Mouse (Mus musculus) CH12.LX (cell line): ENCODE data around the gene Gmnn.

Experiments used
- CTCF ChIP-seq, 2 experiments: IDR thresholded peaks in 1 of 2; conservative IDR thresholded peaks in 1 of 2; 2 replicates each; pipeline ENCODE4 v1.5.1; 2011 to 2012; ENCODE audit warnings: low read depth in 2 of 2, low read length in 2 of 2, improper control_type of control experiment in 1 of 2, inconsistent platforms in 1 of 2, mild to moderate bottlenecking in 1 of 2, moderate library complexity in 1 of 2
- EP300 ChIP-seq: IDR thresholded peaks from 2 replicates; pipeline ENCODE4 v1.6.1; 2011; ENCODE audit warnings: low read length, improper control_type of control experiment
- MAZ ChIP-seq: IDR thresholded peaks from 2 replicates; pipeline ENCODE4 v1.6.1; 2012; ENCODE audit warnings: low read depth, mild to moderate bottlenecking, inconsistent platforms, low read length, improper control_type of control experiment, moderate library complexity
- MEF2A ChIP-seq: IDR thresholded peaks from 2 replicates; pipeline ENCODE4 v1.6.1; 2014; ENCODE audit warnings: low read depth, mild to moderate bottlenecking, inconsistent platforms, low read length, improper control_type of control experiment, borderline replicate concordance
- POLR2A ChIP-seq: IDR thresholded peaks from 2 replicates; pipeline ENCODE4 v1.6.1; 2011; ENCODE audit warnings: low read depth, mild to moderate bottlenecking, improper control_type of control experiment, low read length
- RAD21 ChIP-seq: IDR thresholded peaks from 2 replicates; pipeline ENCODE4 v1.6.1; 2011; ENCODE audit warnings: low read depth, mild to moderate bottlenecking, low read length, improper control_type of control experiment, moderate library complexity
- SMC3 ChIP-seq: IDR thresholded peaks from 2 replicates; pipeline ENCODE4 v1.6.1; 2011; ENCODE audit warnings: low read depth, low read length, improper control_type of control experiment
- USF2 ChIP-seq: conservative IDR thresholded peaks from 2 replicates; pipeline ENCODE4 v1.6.1; 2011; ENCODE audit warnings: low read depth, low read length, improper control_type of control experiment

DNA sequence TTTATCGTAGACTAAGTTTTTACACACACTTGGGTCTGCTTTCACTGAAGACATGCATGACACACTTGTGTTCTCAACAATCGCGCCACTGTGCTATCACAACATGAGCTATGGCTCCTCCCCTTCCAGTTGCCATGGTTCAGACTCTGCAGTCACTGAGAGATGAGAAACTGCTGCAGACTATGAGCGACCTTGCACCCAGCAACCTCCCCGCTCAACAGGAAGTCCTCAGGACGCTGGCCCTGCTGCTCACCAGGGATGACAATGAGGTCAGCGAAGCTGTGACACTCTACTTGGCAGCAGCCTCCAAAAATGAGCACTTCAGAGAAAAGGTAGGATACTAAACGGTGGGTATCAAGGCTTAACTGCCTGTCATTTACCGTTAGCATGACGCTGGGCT, 40.2 kb downstream of the Gmnn start:
- TF ChIP-seq POLR2A = no peak
- no peak for TF ChIP-seq MAZ
- TF ChIP-seq RAD21 = no peak
- TF ChIP-seq SMC3 = no peak
- no peak for TF ChIP-seq MEF2A
- no peak for TF ChIP-seq CTCF (conservative IDR thresholded peaks at IDR 0.05 in 1 of 2, IDR thresholded peaks at IDR 0.05 in 1 of 2; ENCODE audit: low read depth in 2 of 2, low read length in 2 of 2)
- TF ChIP-seq EP300 = no peak
- TF ChIP-seq USF2 = no peak
